ENCODE assay signal across 10 mouse cellular contexts in genomic region chr9:37406372-37406771, GRCm38 (mm10). TPM values are rescaled to one million over a fixed set of nuclear protein-coding genes. Genes with fewer than 3 reads are reported as not detected.
A peak's percentile ranks its signal among the peaks of the same experiment; 100 is the strongest.
DNase-seq lines count a peak whose midpoint lies in the region; ATAC-seq and TF ChIP-seq lines count a peak whose summit lies in the region.
"Had no signal": no experiment of that assay in that cellular context is flagged by ENCODE, and none has a peak within 500 bp of the region (broad histone marks: within the 10 kb centered on the region; RNA-seq: fewer than 3 reads in every experiment).

No protein-coding gene starts in this region.

- TF ChIP-seq EP300 in heart, postnatal 0 days (IDR thresholded peaks at IDR 0.05; ENCODE audit: low read depth): no peak

- no peaks in the 10 kb centered on the region for H3K36me3 ChIP-seq in heart, postnatal 0 days (replicated peaks; ENCODE audit: control insufficient read depth, insufficient read depth, low read length)
- no peaks in the 10 kb centered on the region for H3K36me3 ChIP-seq in hindbrain, embryonic 15.5 days
- H3K36me3 ChIP-seq in splenic B cell, adult 2 months (ENCODE audit: control insufficient read depth, insufficient read depth, low read length, poor library complexity, severe bottlenecking): no peaks in the 10 kb centered on the region
- H3K36me3 ChIP-seq: limb, embryonic 12.5 days had no signal

- H3K9me3 ChIP-seq in heart, postnatal 0 days (replicated peaks; ENCODE audit: control insufficient read depth, low read length): no peaks in the 10 kb centered on the region
- no peaks in the 10 kb centered on the region for H3K9me3 ChIP-seq in hindbrain, embryonic 15.5 days
- H3K9me3 ChIP-seq: limb, embryonic 12.5 days had no signal

- H3K4me3 ChIP-seq in heart, postnatal 0 days (ENCODE audit: low read depth, low read length): no peak overlapping the region
- no peak overlapping the region for H3K4me3 ChIP-seq in cerebellum, adult 2 months (replicated peaks; ENCODE audit: insufficient read depth, low read depth, low read length)
- no peak overlapping the region for H3K4me3 ChIP-seq in hindbrain, embryonic 15.5 days
- H3K4me3 ChIP-seq: limb, embryonic 12.5 days had no signal

- no peak overlapping the region for H3K4me2 ChIP-seq in heart, postnatal 0 days (ENCODE audit: low read depth, low read length)
- no peak overlapping the region for H3K4me2 ChIP-seq in hindbrain, embryonic 15.5 days
- H3K4me2 ChIP-seq: limb, embryonic 12.5 days had no signal

- peaks cover 8% of the 10 kb centered on the region for H3K4me1 ChIP-seq in heart, postnatal 0 days (ENCODE audit: control insufficient read depth, insufficient read depth)
- H3K4me1 ChIP-seq in cerebellum, adult 2 months (ENCODE audit: control insufficient read depth, insufficient read depth, low read length): peaks cover 4% of the 10 kb centered on the region; the same call in 1 of the 2 replicates
- H3K4me1 ChIP-seq in hindbrain, embryonic 15.5 days (replicated peaks): peaks cover 7% of the 10 kb centered on the region

- TF ChIP-seq POLR2A in cerebellum, adult 2 months (IDR thresholded peaks at IDR 0.05; ENCODE audit: borderline replicate concordance, insufficient read depth, low read length): no peak

- TF ChIP-seq CTCF in heart, postnatal 0 days (IDR thresholded peaks at IDR 0.05; ENCODE audit: low read depth): peak; percentile 82
- TF ChIP-seq CTCF in cerebellum, adult 2 months (IDR thresholded peaks at IDR 0.05; ENCODE audit: borderline replicate concordance, insufficient read depth, low read depth, low read length): peak; percentile 81

- no peak overlapping the region for H3K27ac ChIP-seq in heart, postnatal 0 days (ENCODE audit: low read depth)
- H3K27ac ChIP-seq in cerebellum, adult 2 months (ENCODE audit: insufficient read depth, low read length): no peak overlapping the region
- no peak overlapping the region for H3K27ac ChIP-seq in hindbrain, embryonic 15.5 days (replicated peaks)
- H3K27ac ChIP-seq: limb, embryonic 12.5 days had no signal

- DNase-seq in heart, postnatal 0 days (ENCODE audit: low spot score): no peak
- no peak for DNase-seq in heart, adult 18-20 months
- peak; percentile 40 for DNase-seq in CD4-positive helper T cell, adult 2 months (ENCODE audit: low read depth, low spot score)
- peak in 1 of 2 experiments; percentile 27 for DNase-seq in cerebellum, adult 2 months
- DNase-seq in splenic B cell, adult 2 months (ENCODE audit: low read depth, low spot score): peak; percentile 65
- DNase-seq in spleen, postnatal 10 days (ENCODE audit: low spot score in 2 of 2): no peak
- no peak for DNase-seq in heart, adult 8-10 months (ENCODE audit: low spot score)

- H3K27me3 ChIP-seq in heart, postnatal 0 days (ENCODE audit: control insufficient read depth, insufficient read depth, low read length): no peaks in the 10 kb centered on the region
- no peaks in the 10 kb centered on the region for H3K27me3 ChIP-seq in cerebellum, adult 2 months (ENCODE audit: control insufficient read depth, insufficient read depth, low read length)
- no peaks in the 10 kb centered on the region for H3K27me3 ChIP-seq in hindbrain, embryonic 15.5 days
- H3K27me3 ChIP-seq in splenic B cell, adult 2 months (ENCODE audit: control insufficient read depth, insufficient read depth, low read length, poor library complexity, severe bottlenecking): no peaks in the 10 kb centered on the region

- H3K9ac ChIP-seq in heart, postnatal 0 days (replicated peaks; ENCODE audit: low read depth, low read length): no peak overlapping the region
- H3K9ac ChIP-seq in hindbrain, embryonic 15.5 days: no peak overlapping the region
- H3K9ac ChIP-seq: limb, embryonic 12.5 days had no signal

- no peak for ATAC-seq in heart, postnatal 0 days (ENCODE audit: insufficient read depth, low read depth)
- ATAC-seq in hindbrain, embryonic 15.5 days (ENCODE audit: low FRiP score, low read depth): 0 out of 2 replicates have a peak, but pooled peaks have one; percentile 19

- 0% methylated on average over 1 of the region's 1 CpGs for whole genome bisulfite sequencing in heart, postnatal 0 days
- 2% methylated on average over 1 of the region's 1 CpGs for WGBS in cerebellum, adult 2 months
- WGBS in hindbrain, embryonic 15.5 days: 0% methylated on average over 1 of the region's 1 CpGs

RNA-seq across cellular contexts. Expression of gene Robo4, which starts 4.7 kb away (rescaled TPM):
- total RNA-seq in heart, postnatal 0 days (2014; rRNA removed; ENCODE audit: low replicate concordance): 29.5 and 44.2 TPM in 2 replicates
- 10.2 and 12.4 TPM in 2 replicates for polyA plus RNA-seq in heart, postnatal 0 days (2015; fragmentation: Nextera tagmentation; extraction: Ambion mirVana)
- 10 to 100 TPM; 27.9 to 38.3 TPM for total RNA-seq in heart, adult 18-20 months (2021)
- 5.7 and 5.9 TPM in 2 replicates for polyA plus RNA-seq in cerebellum, adult 2 months (2012; rRNA removed)
- polyA plus RNA-seq in hindbrain, embryonic 15.5 days (2015; fragmentation: Nextera tagmentation; extraction: Ambion mirVana): 4.6 and 8.2 TPM in 2 replicates
- 10 to 100 TPM; 21.3 to 39.4 (median 32.2) TPM for total RNA-seq in heart, adult 8-10 months (2022)

RNA-seq across cellular contexts. Expression of gene Robo3, which starts 26.7 kb away (rescaled TPM):
- not detected in 2 replicates for total RNA-seq in heart, postnatal 0 days (2014; rRNA removed; ENCODE audit: low replicate concordance)
- 0.12 and 0.18 TPM in 2 replicates for polyA plus RNA-seq in heart, postnatal 0 days (2015; fragmentation: Nextera tagmentation; extraction: Ambion mirVana)
- total RNA-seq in heart, adult 18-20 months (2021): not detected
- 1.3 and 1.4 TPM in 2 replicates for polyA plus RNA-seq in cerebellum, adult 2 months (2012; rRNA removed)
- 13.0 and 14.1 TPM in 2 replicates for polyA plus RNA-seq in hindbrain, embryonic 15.5 days (2015; fragmentation: Nextera tagmentation; extraction: Ambion mirVana)
- not detected for total RNA-seq in heart, adult 8-10 months (2022)
- polyA plus RNA-seq: limb, embryonic 12.5 days; stomach, embryonic 16.5 days had no signal

RNA-seq across cellular contexts. Expression of gene Hepacam, which starts 39.2 kb away (rescaled TPM):
- 0.04 TPM in 1 of 2 replicates, not detected in the other for total RNA-seq in heart, postnatal 0 days (2014; rRNA removed; ENCODE audit: low replicate concordance)
- polyA plus RNA-seq in heart, postnatal 0 days (2015; fragmentation: Nextera tagmentation; extraction: Ambion mirVana): 0.03 and 0.10 TPM in 2 replicates
- under 1 TPM in 1 of 2 experiments, not detected in 1; 0.08 TPM for total RNA-seq in heart, adult 18-20 months (2021)
- 107 and 119 TPM in 2 replicates for polyA plus RNA-seq in cerebellum, adult 2 months (2012; rRNA removed)
- 24.9 and 28.7 TPM in 2 replicates for polyA plus RNA-seq in hindbrain, embryonic 15.5 days (2015; fragmentation: Nextera tagmentation; extraction: Ambion mirVana)
- under 1 TPM in 1 of 4 experiments, not detected in 3; 0.11 TPM for total RNA-seq in heart, adult 8-10 months (2022)
- polyA plus RNA-seq: limb, embryonic 12.5 days; stomach, embryonic 16.5 days had no signal

RNA-seq across cellular contexts. Expression of gene Ccdc15, which starts 58.1 kb away (rescaled TPM):
- 0.99 and 4.4 TPM in 2 replicates for total RNA-seq in heart, postnatal 0 days (2014; rRNA removed; ENCODE audit: low replicate concordance)
- polyA plus RNA-seq in heart, postnatal 0 days (2015; fragmentation: Nextera tagmentation; extraction: Ambion mirVana): 2.5 and 2.7 TPM in 2 replicates
- 1 to 10 TPM; 1.5 to 2.1 TPM for total RNA-seq in heart, adult 18-20 months (2021)
- 1.5 and 1.6 TPM in 2 replicates for polyA plus RNA-seq in cerebellum, adult 2 months (2012; rRNA removed)
- polyA plus RNA-seq in hindbrain, embryonic 15.5 days (2015; fragmentation: Nextera tagmentation; extraction: Ambion mirVana): 7.4 and 7.8 TPM in 2 replicates
- total RNA-seq in heart, adult 8-10 months (2022): 1 to 10 TPM; 1.6 to 2.3 (median 1.9) TPM

Comparison
In these comparisons a context has a peak if more than half of its experiments do, and no peak if none do; other contexts are left out.
1. DNase-seq: peak in CD4-positive helper T cell, adult 2 months (single experiment) and splenic B cell, adult 2 months (single experiment); none in heart, postnatal 0 days (single experiment), heart, adult 18-20 months (0 of 2), spleen, postnatal 10 days (0 of 2) and heart, adult 8-10 months (single experiment).